8 mouse cellular contexts compared by ENCODE assay signal in genomic region chr1:158713301-158714095, GRCm38 (mm10).
DNase-seq lines count a peak whose midpoint lies in the region; ATAC-seq lines count a peak whose summit lies in the region.

No protein-coding gene starts in this region.

- no peaks in the 10 kb centered on the region for H3K36me3 ChIP-seq in kidney, embryonic 16.5 days (ENCODE audit: insufficient read depth, low read length)

- intact Hi-C loops in heart, postnatal 14 days (cut with DNase I) = loop anchor here (1.0 to 2.0 kb wide), 2 partner anchors 239 to 422 kb away; no protein-coding TSS in a partner anchor

- no peak overlapping the region for H3K27ac ChIP-seq in kidney, embryonic 16.5 days (ENCODE audit: low read length)

- no peaks in the 10 kb centered on the region for H3K9me3 ChIP-seq in kidney, embryonic 16.5 days (ENCODE audit: low read length)

- no peak for ATAC-seq in kidney, embryonic 16.5 days (ENCODE audit: low FRiP score, low TSS enrichment)

- no peak overlapping the region for H3K9ac ChIP-seq in kidney, embryonic 16.5 days (replicated peaks; ENCODE audit: low read length)

- 31% methylated on average over 5 of the region's 5 CpGs for WGBS in kidney, embryonic 16.5 days

- H3K4me2 ChIP-seq in kidney, embryonic 16.5 days (replicated peaks; ENCODE audit: low read depth, low read length) = no peak overlapping the region

- no peaks in the 10 kb centered on the region for H3K27me3 ChIP-seq in kidney, embryonic 16.5 days (ENCODE audit: insufficient read depth, low read length)

- no peak overlapping the region for H3K4me3 ChIP-seq in kidney, embryonic 16.5 days (ENCODE audit: low read length)

- DNase-seq in layer of hippocampus, adult 8-10 months (ENCODE audit: low spot score in 2 of 2) = peak; percentile 9 to 11
- DNase-seq in layer of hippocampus, adult 9-10 months (ENCODE audit: low spot score) = no peak
- DNase-seq in adrenal gland, adult 2 months = peak; percentile 36
- DNase-seq in cerebellum, postnatal 10 days = peak; percentile 63 to 67
- peak; percentile 12 to 26 for DNase-seq in heart, postnatal 14 days
- DNase-seq in lung, postnatal 25 days (ENCODE audit: low spot score) = peak; percentile 16
- no peak for DNase-seq in spleen, postnatal 4 days (ENCODE audit: low spot score in 2 of 2)

- H3K4me1 ChIP-seq in kidney, embryonic 16.5 days (ENCODE audit: insufficient read depth, low read length) = no peaks in the 10 kb centered on the region

Comparison
In these comparisons a context has a peak if more than half of its experiments do, and no peak if none do; other contexts are left out.
1. DNase-seq: peak in layer of hippocampus, adult 8-10 months (2 of 2), adrenal gland, adult 2 months (single experiment), cerebellum, postnatal 10 days (2 of 2), heart, postnatal 14 days (2 of 2) and lung, postnatal 25 days (single experiment); none in layer of hippocampus, adult 9-10 months (single experiment) and spleen, postnatal 4 days (0 of 2).